Mouse (Mus musculus) bone marrow, adult 2 months (tissue): ENCODE data around the gene Sorbs2.

ENCODE experiments used
- CTCF ChIP-seq: fragments of 200-500 bp; IDR thresholded peaks from 2 replicates; pipeline ENCODE4 v1.5.1; 2011; ENCODE audit warnings: low read length, control low read depth; ENCODE audit not compliant: control insufficient read depth, insufficient read depth
- POLR2A ChIP-seq: fragments of 200-500 bp; IDR thresholded peaks from 2 replicates; pipeline ENCODE4 v1.6.1; 2011; ENCODE audit warnings: low read depth, mild to moderate bottlenecking, control low read depth, low read length, borderline replicate concordance; ENCODE audit not compliant: control insufficient read depth

- no peak for TF ChIP-seq POLR2A
- no peak for TF ChIP-seq CTCF
Measured at GRCm38 (mm10) chr8:45658021-45658420, 150.4 kb downstream of the Sorbs2 start.
